Mouse (Mus musculus): ENCODE data around the gene Gm20388.

DNA sequence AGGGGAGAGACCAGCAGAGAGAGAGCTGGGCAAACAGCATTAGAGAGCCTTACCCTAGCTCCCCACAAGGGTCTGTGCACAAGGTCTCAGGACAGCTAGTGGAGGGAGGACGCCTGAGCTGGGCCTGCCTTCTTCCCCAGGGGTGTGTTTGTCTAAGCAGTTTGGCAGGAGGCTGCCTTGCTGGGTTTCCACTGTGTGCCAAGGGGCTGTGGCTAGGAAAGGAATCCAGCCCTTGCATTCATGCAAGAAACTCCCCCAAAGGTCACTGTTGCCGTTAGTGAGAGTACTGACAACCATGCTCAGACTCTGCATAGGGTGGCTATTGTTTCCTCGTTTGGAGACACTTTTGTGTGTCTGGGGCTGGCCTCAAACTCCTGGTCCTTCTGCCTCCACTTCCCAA lies 1055.9 kb downstream of the Gm20388 start:
- TF ChIP-seq CTCF (IDR thresholded peaks at IDR 0.05; ENCODE audit: low read depth): no peak
- TF ChIP-seq EP300 (IDR thresholded peaks at IDR 0.05; ENCODE audit: low read depth): no peak

Data from liver, embryonic 14.5 days (tissue).